Mouse (Mus musculus): ENCODE measurements around the gene Zbtb9. TPM values are rescaled to one million over a fixed set of nuclear protein-coding genes. Genes with fewer than 3 reads are reported as not detected.

Zbtb9 gene
- polyA plus RNA-seq, 1 experiment from 2014 or later, result 10.8 TPM

DNA sequence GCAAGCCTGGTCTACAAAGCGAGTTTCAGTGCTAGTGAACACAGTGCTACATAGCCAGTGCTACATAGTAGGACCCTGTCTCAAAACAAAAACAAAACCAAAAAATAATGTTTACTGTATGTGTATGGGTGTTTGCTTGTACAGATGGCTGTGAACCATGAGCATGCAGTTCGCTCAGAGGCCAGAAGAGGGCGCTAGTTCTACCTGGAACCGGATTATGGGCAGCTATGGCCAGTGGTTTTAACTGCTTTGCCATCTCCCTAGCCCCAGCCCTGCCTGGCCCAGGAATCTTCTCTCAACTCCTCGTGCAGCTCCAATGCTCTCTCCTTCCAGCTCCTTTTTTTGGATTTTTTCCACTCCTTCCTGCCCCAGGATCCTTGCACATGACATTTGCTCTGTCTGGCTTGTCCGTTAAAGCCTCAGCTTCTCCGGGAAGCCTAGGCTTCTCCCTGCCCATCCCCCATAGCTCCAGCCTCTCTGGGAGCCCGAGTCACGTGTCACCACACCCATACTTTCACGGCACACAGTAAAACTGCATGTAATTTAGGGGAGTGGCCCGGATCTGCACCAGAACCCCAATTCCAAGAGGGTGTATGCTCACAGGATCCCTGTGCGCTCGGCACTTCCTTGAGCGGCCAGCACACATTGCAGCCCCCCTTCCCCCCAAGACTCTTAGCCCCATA lies 74.9 kb downstream of the Zbtb9 start:
- H3K36me3 ChIP-seq (ENCODE audit: control insufficient read depth, insufficient read depth, low read length), result no peaks in the 10 kb centered on the region
- H3K9me3 ChIP-seq (ENCODE audit: control insufficient read depth, low read length), result no peaks in the 10 kb centered on the region
- no peak overlapping the region for H3K4me3 ChIP-seq (ENCODE audit: low read depth, low read length)
- 77% methylated on average over 14 of the region's 14 CpGs for WGBS
- ATAC-seq (ENCODE audit: low read depth), result no peak
- H3K27ac ChIP-seq (ENCODE audit: low read depth, low read length), result no peak overlapping the region
- no peak overlapping the region for H3K4me2 ChIP-seq (ENCODE audit: low read depth, low read length)
- no peak overlapping the region for H3K9ac ChIP-seq (replicated peaks; ENCODE audit: low read depth, low read length)
- H3K4me1 ChIP-seq (ENCODE audit: control insufficient read depth, insufficient read depth, low read length), result no peaks in the 10 kb centered on the region
- no peaks in the 10 kb centered on the region for H3K27me3 ChIP-seq (ENCODE audit: control insufficient read depth, insufficient read depth, low read length)

DNA sequence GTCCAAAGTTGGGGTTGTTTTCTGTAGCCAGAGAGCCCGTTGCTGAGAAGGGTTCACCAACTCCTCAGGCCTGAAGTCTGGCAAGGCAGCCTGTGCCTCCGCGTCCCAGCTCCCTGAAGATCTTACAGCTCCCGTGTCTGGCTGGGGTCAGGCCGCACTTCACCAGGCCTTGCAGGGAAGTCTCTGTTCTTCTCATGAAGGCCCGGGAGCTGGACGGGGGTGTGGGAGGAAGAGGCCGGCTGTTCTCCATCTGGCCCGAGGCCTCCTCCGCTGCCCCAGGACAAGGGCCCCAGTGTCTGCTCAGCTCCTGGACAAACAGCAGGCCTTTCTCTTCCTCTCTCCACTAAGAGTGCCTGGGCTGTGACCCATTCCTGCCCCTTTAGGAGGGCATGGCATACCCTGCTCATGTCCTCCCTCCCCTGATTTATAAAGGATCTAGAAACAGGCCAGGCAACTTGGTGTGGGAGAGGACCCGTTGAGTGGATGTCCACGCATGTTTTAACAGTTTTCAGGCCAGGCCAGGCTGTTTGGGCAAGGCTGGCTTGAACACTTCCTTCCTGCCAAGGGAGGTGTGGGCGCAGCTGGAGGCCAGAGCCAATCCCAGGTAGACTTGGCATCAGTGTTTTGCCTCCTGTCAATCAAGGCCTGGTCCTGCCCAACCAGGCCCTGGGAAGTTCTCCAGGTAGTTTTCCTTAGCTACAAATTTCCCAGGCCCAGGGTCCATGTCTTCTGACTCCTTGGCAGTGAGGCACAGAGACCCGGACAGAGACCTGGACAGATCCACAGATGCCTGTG lies 75.7 kb downstream of the Zbtb9 start:
- H3K4me1 ChIP-seq (ENCODE audit: control insufficient read depth, insufficient read depth, low read length), result no peaks in the 10 kb centered on the region
- no peak overlapping the region for H3K27ac ChIP-seq (ENCODE audit: low read depth, low read length)
- ATAC-seq (ENCODE audit: low read depth), result no peak
- H3K4me2 ChIP-seq (ENCODE audit: low read depth, low read length), result no peak overlapping the region
- H3K9ac ChIP-seq (replicated peaks; ENCODE audit: low read depth, low read length), result no peak overlapping the region
- no peaks in the 10 kb centered on the region for H3K36me3 ChIP-seq (ENCODE audit: control insufficient read depth, insufficient read depth, low read length)
- no peaks in the 10 kb centered on the region for H3K27me3 ChIP-seq (ENCODE audit: control insufficient read depth, insufficient read depth, low read length)
- H3K4me3 ChIP-seq (ENCODE audit: low read depth, low read length), result no peak overlapping the region
- no peaks in the 10 kb centered on the region for H3K9me3 ChIP-seq (ENCODE audit: control insufficient read depth, low read length)
- 73% methylated on average over 14 of the region's 14 CpGs for WGBS

DNA sequence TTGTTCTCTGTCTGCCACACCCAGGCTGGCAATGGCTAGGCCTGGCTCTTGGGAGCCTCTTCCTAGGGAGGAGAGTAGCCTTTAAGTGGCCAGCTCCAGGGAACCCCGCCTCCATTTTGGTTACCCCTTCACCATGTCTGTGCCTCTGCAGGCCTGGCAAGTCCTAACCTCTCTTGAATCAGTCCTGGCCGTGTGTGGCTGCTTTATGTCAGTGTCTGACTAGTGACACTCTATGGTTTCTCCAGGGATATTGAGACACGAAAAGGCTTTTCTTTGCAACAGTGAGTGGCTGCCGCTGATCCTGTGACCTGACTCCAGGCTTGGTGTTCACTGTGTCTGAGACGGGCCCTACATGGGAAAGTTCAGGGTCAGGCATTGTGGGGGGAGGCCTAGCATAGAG lies 77.9 kb downstream of the Zbtb9 start:
- WGBS, result 72% methylated on average over 5 of the region's 5 CpGs
- Histone ChIP-seq H3K4me3 (ENCODE audit: low read depth, low read length) (no peak overlapping the region), H3K4me1 (ENCODE audit: control insufficient read depth, insufficient read depth, low read length) (no peaks in the 10 kb centered on the region), H3K9ac (replicated peaks; ENCODE audit: low read depth, low read length) (no peak overlapping the region), H3K4me2 (ENCODE audit: low read depth, low read length) (no peak overlapping the region), H3K9me3 (ENCODE audit: control insufficient read depth, low read length) (no peaks in the 10 kb centered on the region), H3K36me3 (ENCODE audit: control insufficient read depth, insufficient read depth, low read length) (no peaks in the 10 kb centered on the region), H3K27me3 (ENCODE audit: control insufficient read depth, insufficient read depth, low read length) (peaks cover 4% of the 10 kb centered on the region; the same call in 1 of the 2 replicates), H3K27ac (ENCODE audit: low read depth, low read length) (no peak overlapping the region)
- no peak for ATAC-seq (ENCODE audit: low read depth)

DNA sequence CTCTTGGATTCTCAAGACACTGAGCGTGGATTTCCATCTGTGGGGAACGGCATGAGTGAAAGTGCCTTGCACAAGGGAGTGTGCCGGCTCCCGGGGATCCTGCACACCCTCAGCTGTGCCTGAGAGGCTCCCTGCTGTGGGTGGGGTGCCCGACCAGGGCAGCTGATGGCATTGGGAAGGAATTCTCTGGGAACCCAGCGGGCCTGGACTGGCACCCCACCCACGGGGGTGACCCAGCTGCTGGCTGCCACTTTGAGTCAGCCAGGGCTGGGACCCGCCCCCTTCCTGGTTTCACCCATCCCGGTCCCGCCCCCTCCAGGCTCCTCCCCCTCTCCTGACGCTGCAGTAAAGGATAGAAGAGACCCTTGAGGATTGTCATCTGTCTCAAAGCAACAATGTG lies 78.5 kb downstream of the Zbtb9 start:
- Histone ChIP-seq H3K4me3 (ENCODE audit: low read depth, low read length) (no peak overlapping the region), H3K36me3 (ENCODE audit: control insufficient read depth, insufficient read depth, low read length) (no peaks in the 10 kb centered on the region), H3K9ac (replicated peaks; ENCODE audit: low read depth, low read length) (no peak overlapping the region), H3K4me1 (ENCODE audit: control insufficient read depth, insufficient read depth, low read length) (no peaks in the 10 kb centered on the region), H3K9me3 (ENCODE audit: control insufficient read depth, low read length) (no peaks in the 10 kb centered on the region), H3K27me3 (ENCODE audit: control insufficient read depth, insufficient read depth, low read length) (peaks cover 10% of the 10 kb centered on the region; the same call in 1 of the 2 replicates), H3K4me2 (ENCODE audit: low read depth, low read length) (no peak overlapping the region), H3K27ac (ENCODE audit: low read depth, low read length) (no peak overlapping the region)
- 39% methylated on average over 9 of the region's 11 CpGs for WGBS
- no peak for ATAC-seq (ENCODE audit: low read depth)

GRCm38 (mm10) chr17:27056170-27056569 lies 83.2 kb downstream of the Zbtb9 start:
- WGBS, result 1% methylated on average over 13 of the region's 13 CpGs
- H3K9ac ChIP-seq (replicated peaks; ENCODE audit: low read depth, low read length), result no peak overlapping the region
- no peaks in the 10 kb centered on the region for H3K9me3 ChIP-seq (ENCODE audit: control insufficient read depth, low read length)
- H3K27ac ChIP-seq (ENCODE audit: low read depth, low read length), result peak overlapping the region; percentile 52
- no peak for ATAC-seq (ENCODE audit: low read depth)
- H3K4me3 ChIP-seq (ENCODE audit: low read depth, low read length), result no peak overlapping the region
- peaks cover 6% of the 10 kb centered on the region; the same call in 1 of the 2 replicates for H3K4me1 ChIP-seq (ENCODE audit: control insufficient read depth, insufficient read depth, low read length)
- peak overlapping the region; percentile 80; the same call in 1 of the 2 replicates for H3K4me2 ChIP-seq (ENCODE audit: low read depth, low read length)
- peaks cover 30% of the 10 kb centered on the region for H3K27me3 ChIP-seq (ENCODE audit: control insufficient read depth, insufficient read depth, low read length)
- H3K36me3 ChIP-seq (ENCODE audit: control insufficient read depth, insufficient read depth, low read length), result no peaks in the 10 kb centered on the region

DNA sequence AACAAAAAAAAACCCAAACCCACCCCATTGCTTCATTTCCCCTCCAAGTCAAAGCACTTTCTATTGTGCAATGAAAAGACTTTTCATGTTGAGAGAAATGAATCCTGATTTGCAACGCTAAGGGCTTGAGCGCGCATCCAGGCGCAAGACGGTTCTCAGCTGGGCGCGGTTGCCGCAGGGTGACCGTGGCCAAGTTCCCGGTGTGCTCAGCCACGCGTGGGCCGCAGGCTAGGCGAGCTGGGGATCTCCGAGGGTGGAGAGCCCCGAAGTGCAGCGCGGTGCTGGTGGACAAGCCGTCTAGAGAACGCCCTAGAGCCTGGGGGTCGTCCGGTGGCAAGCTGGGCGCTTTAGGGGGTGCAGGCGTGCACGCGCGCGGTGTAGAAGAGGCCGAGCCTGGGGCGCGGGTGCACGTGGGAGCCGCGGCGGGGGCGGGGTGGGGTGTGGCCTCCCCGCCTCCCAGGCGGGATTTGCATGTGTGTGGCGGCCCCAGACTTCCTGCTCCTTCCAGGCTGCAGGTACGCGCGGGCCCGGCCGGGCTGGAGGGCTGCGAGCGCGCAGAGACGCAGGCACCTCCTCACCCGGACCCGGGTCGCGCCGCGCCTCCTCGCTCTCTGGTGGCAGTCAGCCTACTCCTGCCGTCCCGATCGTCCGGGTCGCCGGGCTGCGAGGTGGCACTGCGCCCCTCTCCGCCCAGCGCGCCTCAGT lies 84.0 kb downstream of the Zbtb9 start, which contains the start of gene Itpr3:
Gene Itpr3 (plus strand): TSS at position 493 of the 705 bp plus-strand sequence.
- Histone ChIP-seq H3K27me3 (ENCODE audit: control insufficient read depth, insufficient read depth, low read length) (peaks cover 30% of the 10 kb centered on the region), H3K9ac (replicated peaks; ENCODE audit: low read depth, low read length) (peak within 1 kb of the TSS; percentile 51), H3K9me3 (ENCODE audit: control insufficient read depth, low read length) (no peaks in the 10 kb centered on the region), H3K4me3 (ENCODE audit: low read depth, low read length) (peak within 1 kb of the TSS; percentile 40), H3K36me3 (ENCODE audit: control insufficient read depth, insufficient read depth, low read length) (no peaks in the 10 kb centered on the region), H3K4me1 (ENCODE audit: control insufficient read depth, insufficient read depth, low read length) (peaks cover 6% of the 10 kb centered on the region; the same call in 1 of the 2 replicates), H3K4me2 (ENCODE audit: low read depth, low read length) (peak within 1 kb of the TSS; percentile 80), H3K27ac (ENCODE audit: low read depth, low read length) (peak within 1 kb of the TSS; percentile 52)
- WGBS, result under 1% methylated on average over 60 of the region's 66 CpGs
- ATAC-seq (ENCODE audit: low read depth), result peak; percentile 38; the same call in 1 of the 2 replicates

- Histone ChIP-seq H3K4me1 (ENCODE audit: control insufficient read depth, insufficient read depth, low read length) (peaks cover 6% of the 10 kb centered on the region; the same call in 1 of the 2 replicates), H3K4me2 (ENCODE audit: low read depth, low read length) (peak overlapping the region; percentile 80), H3K27ac (ENCODE audit: low read depth, low read length) (no peak overlapping the region), H3K27me3 (ENCODE audit: control insufficient read depth, insufficient read depth, low read length) (peaks cover 30% of the 10 kb centered on the region), H3K4me3 (ENCODE audit: low read depth, low read length) (peak overlapping the region; percentile 40), H3K36me3 (ENCODE audit: control insufficient read depth, insufficient read depth, low read length) (no peaks in the 10 kb centered on the region), H3K9me3 (ENCODE audit: control insufficient read depth, low read length) (no peaks in the 10 kb centered on the region), H3K9ac (replicated peaks; ENCODE audit: low read depth, low read length) (peak overlapping the region; percentile 51)
- WGBS, result 2% methylated on average over 24 of the region's 24 CpGs
- no peak for ATAC-seq (ENCODE audit: low read depth)
Observed at GRCm38 (mm10) chr17:27057517-27058055, 84.6 kb downstream of the Zbtb9 start.
